Mouse (Mus musculus): ENCODE data around the gene Atxn3.

DNA sequence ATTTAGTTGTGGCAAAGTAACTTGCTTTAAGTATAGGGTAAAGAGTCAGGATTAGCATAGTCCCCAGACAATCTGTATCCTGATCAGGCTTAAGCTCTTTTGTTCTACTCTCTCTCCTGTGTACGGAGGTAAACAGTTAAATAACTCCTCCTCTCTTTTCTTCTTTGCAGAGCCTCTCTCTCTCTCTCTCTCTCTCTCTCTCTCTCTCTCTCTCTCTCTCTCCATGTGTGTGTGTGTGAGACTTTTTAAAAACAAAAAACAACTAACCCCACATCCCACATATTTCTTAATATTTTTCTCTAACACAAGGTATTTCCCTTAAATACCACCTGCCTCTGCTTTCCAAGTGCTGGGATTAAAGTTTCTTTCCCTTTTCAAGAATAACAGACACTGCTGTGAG lies 16.5 kb upstream of the Atxn3 start:
- TF ChIP-seq POLR2A (IDR thresholded peaks at IDR 0.05; ENCODE audit: extremely low read depth, insufficient read depth, low read length) = no peak
- no peak for TF ChIP-seq CTCF (IDR thresholded peaks at IDR 0.05; ENCODE audit: low read depth, low read length)
